ENCODE assay signal across 9 mouse cellular contexts in genomic region chr11:99265220-99265619, GRCm38 (mm10). TPM values are rescaled to one million over a fixed set of nuclear protein-coding genes. Genes with fewer than 3 reads are reported as not detected.
DNase-seq lines count a peak whose midpoint lies in the region; ATAC-seq lines count a peak whose summit lies in the region.
"Had no signal": no experiment of that assay in that cellular context is flagged by ENCODE, and none has a peak within 500 bp of the region (broad histone marks: within the 10 kb centered on the region; RNA-seq: fewer than 3 reads in every experiment).

No protein-coding gene starts in this region.

- DNase-seq in adrenal gland, postnatal 10 days = peak; percentile 40
- peak; percentile 93 for DNase-seq in brain, adult 2 months (ENCODE audit: low read depth, low spot score)
- DNase-seq in left cerebral cortex, adult 18-20 months (ENCODE audit: low spot score in 2 of 2) = peak; percentile 58 to 72
- no peak for DNase-seq in spleen, postnatal 10 days (ENCODE audit: low spot score in 2 of 2)
- no peak for DNase-seq in thymus, postnatal 10 days (ENCODE audit: low spot score in 2 of 2)
- no peak for DNase-seq in urinary bladder, postnatal 25 days (ENCODE audit: low spot score)

- H3K27ac ChIP-seq in heart, embryonic 14.5 days (replicated peaks in 1 of 2; ENCODE audit: control insufficient read depth in 1 of 2, insufficient read depth in 1 of 2, low read depth in 2 of 2, low read length in 2 of 2) = peak overlapping the region; percentile 62; a peak in 3 of 4 replicates
- H3K27ac ChIP-seq: embryonic facial prominence, embryonic 15.5 days had no signal

- H3K4me1 ChIP-seq in heart, embryonic 14.5 days (ENCODE audit: control insufficient read depth in 2 of 2, insufficient read depth in 2 of 2, low read length in 2 of 2) = peaks cover 0 to 6% of the 10 kb centered on the region in 2 experiments; a peak in 1 of 4 replicates
- H3K4me1 ChIP-seq: embryonic facial prominence, embryonic 15.5 days had no signal

- H3K9me3 ChIP-seq in heart, embryonic 14.5 days (ENCODE audit: control insufficient read depth, low read length) = no peaks in the 10 kb centered on the region
- H3K9me3 ChIP-seq: embryonic facial prominence, embryonic 15.5 days had no signal

- H3K36me3 ChIP-seq in heart, embryonic 14.5 days (ENCODE audit: control insufficient read depth, insufficient read depth, low read length) = no peaks in the 10 kb centered on the region
- H3K36me3 ChIP-seq: embryonic facial prominence, embryonic 15.5 days had no signal

- no peak overlapping the region for H3K4me3 ChIP-seq in heart, embryonic 14.5 days (ENCODE audit: control insufficient read depth in 1 of 2, insufficient read depth in 1 of 2, low read depth in 1 of 2, low read length in 2 of 2)
- H3K4me3 ChIP-seq: embryonic facial prominence, embryonic 15.5 days had no signal

- no peak for ATAC-seq in heart, embryonic 14.5 days (ENCODE audit: insufficient number of reproducible peaks, insufficient read depth, low FRiP score, low read depth)
- ATAC-seq: intestine, embryonic 16.5 days had no signal

- WGBS in heart, embryonic 14.5 days = 48% methylated on average over 9 of the region's 9 CpGs

- H3K9ac ChIP-seq in heart, embryonic 14.5 days (ENCODE audit: low read length) = no peak overlapping the region
- H3K9ac ChIP-seq: embryonic facial prominence, embryonic 15.5 days had no signal

- no peak overlapping the region for H3K4me2 ChIP-seq in heart, embryonic 14.5 days (ENCODE audit: low read length)
- H3K4me2 ChIP-seq: embryonic facial prominence, embryonic 15.5 days had no signal

- no peaks in the 10 kb centered on the region for H3K27me3 ChIP-seq in heart, embryonic 14.5 days (ENCODE audit: control insufficient read depth, insufficient read depth, low read length)
- H3K27me3 ChIP-seq: embryonic facial prominence, embryonic 15.5 days had no signal

RNA-seq across cellular contexts. Expression of gene Krt24, which starts 19.8 kb away (rescaled TPM):
- not detected for total RNA-seq in adrenal gland, postnatal 10 days (2021)
- not detected in 2 replicates for polyA plus RNA-seq in heart, embryonic 14.5 days (2014; fragmentation: Nextera tagmentation; extraction: Ambion mirVana)
- total RNA-seq in left cerebral cortex, adult 18-20 months (2021) = not detected
- polyA plus RNA-seq: intestine, embryonic 16.5 days had no signal

RNA-seq across cellular contexts. Expression of gene Krt222, which starts 21.3 kb away (rescaled TPM):
- total RNA-seq in adrenal gland, postnatal 10 days (2021) = 1 to 10 TPM; 1.8 to 3.3 TPM
- 3.0 and 3.4 TPM in 2 replicates for polyA plus RNA-seq in heart, embryonic 14.5 days (2014; fragmentation: Nextera tagmentation; extraction: Ambion mirVana)
- 10 to 100 TPM; 28.3 to 32.0 TPM for total RNA-seq in left cerebral cortex, adult 18-20 months (2021)

RNA-seq across cellular contexts. Expression of gene Smarce1, which starts 34.4 kb away (rescaled TPM):
- total RNA-seq in adrenal gland, postnatal 10 days (2021) = 10 to 100 TPM; 53.6 to 64.9 TPM
- 93.5 and 104 TPM in 2 replicates for polyA plus RNA-seq in heart, embryonic 14.5 days (2014; fragmentation: Nextera tagmentation; extraction: Ambion mirVana)
- total RNA-seq in left cerebral cortex, adult 18-20 months (2021) = 10 to 100 TPM; 53.4 to 53.7 TPM

RNA-seq across cellular contexts. Expression of gene Krt25, which starts 57.5 kb away (rescaled TPM):
- under 1 TPM in 1 of 2 experiments, not detected in 1; 0.18 TPM for total RNA-seq in adrenal gland, postnatal 10 days (2021)
- polyA plus RNA-seq in heart, embryonic 14.5 days (2014; fragmentation: Nextera tagmentation; extraction: Ambion mirVana) = not detected in 2 replicates
- not detected for total RNA-seq in left cerebral cortex, adult 18-20 months (2021)

Comparison
In these comparisons a context has a peak if more than half of its experiments do, and no peak if none do; other contexts are left out.
1. DNase-seq: peak in adrenal gland, postnatal 10 days (single experiment), brain, adult 2 months (single experiment) and left cerebral cortex, adult 18-20 months (2 of 2); none in spleen, postnatal 10 days (0 of 2), thymus, postnatal 10 days (0 of 2) and urinary bladder, postnatal 25 days (single experiment).
2. RNA of gene Krt222, which starts 21.3 kb away (total RNA-seq): 28.3 to 32.0 TPM in left cerebral cortex, adult 18-20 months; 1.8 to 3.3 TPM in adrenal gland, postnatal 10 days; every median in the first group is over 4 times any median in the second.